Mouse (Mus musculus) liver, embryonic 14 days (tissue): ENCODE data around the gene Atxn7l3b. TPM values are rescaled to one million over a fixed set of nuclear protein-coding genes. Genes with fewer than 3 reads are reported as not detected.

Source experiments
- polyA plus RNA-seq: library from polyadenylated mRNA; depleted of rRNA; stranded (reverse); fragments of >200 nt; gene quantifications from 2 replicates; pipeline ENCODE4 v1.2.3, GENCODE M21; 2012; rRNA removed

Atxn7l3b gene
- polyA plus RNA-seq, result 15.1 and 16.1 TPM in 2 replicates

DNA sequence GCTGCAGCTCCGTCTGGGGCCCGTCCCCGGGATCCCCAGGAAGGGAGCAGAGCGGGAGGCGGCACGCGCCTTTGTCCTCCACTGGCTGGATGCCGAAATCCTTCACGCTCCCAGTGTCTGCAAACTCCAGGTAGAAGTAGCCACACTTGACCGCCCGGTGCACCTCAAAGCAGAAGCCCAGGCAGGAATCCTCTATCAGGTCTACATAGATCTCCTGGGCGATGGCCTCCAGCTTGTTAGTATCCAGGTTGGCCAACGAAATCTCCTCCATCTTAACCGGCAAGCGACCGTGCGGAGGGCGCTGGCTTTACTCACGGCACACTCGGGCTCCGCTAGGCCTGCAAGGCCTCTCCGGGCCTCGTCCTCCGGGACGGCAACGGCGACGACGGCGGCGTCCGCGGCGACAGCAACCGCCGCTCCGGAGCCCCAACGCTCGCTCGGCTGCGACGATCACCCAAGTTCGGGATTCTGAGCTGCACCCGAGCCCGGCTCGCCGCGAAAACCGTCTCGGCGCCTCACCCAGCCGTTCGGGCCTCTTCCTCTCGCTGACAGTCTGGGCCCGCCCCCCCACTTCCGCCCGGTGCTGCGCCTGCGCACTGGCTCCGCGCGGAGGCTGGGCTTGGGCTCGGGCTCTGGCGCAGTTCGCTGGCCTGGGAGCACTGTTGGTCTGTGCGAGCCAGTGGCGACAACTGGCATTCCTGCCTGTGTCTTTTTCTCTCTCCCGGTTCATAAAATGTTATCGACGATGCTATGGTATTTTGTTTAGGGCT lies at the start of gene Atxn7l3b:
Gene Atxn7l3b, minus strand, starts transcription at position 550 of the 770 bp plus-strand sequence.

